Mouse (Mus musculus) G1E (cell line): ENCODE measurements around the gene Nkd2. TPM values are rescaled to one million over a fixed set of nuclear protein-coding genes. Genes with fewer than 3 reads are reported as not detected.

Experiments
- ATAC-seq: 2 replicates; pipeline ENCODE4 v1.8.0; 2016; ENCODE audit warnings: mild to moderate bottlenecking; ENCODE audit not compliant: insufficient number of reproducible peaks, poor library complexity, low FRiP score, severe bottlenecking; ENCODE audit errors: extremely low read depth
- DNase-seq: peaks from one replicate; pipeline ENCODE4 v3.0.0; 2012; ENCODE audit warnings: low spot score
- H3K27me3 ChIP-seq: 2 replicates; pipeline ENCODE4 v1.6.1; 2012; ENCODE audit warnings: mild to moderate bottlenecking, low read length, inconsistent platforms; ENCODE audit not compliant: insufficient read depth
- H3K36me3 ChIP-seq: replicated peaks from 2 replicates; pipeline ENCODE3; 2012; ENCODE audit warnings: mild to moderate bottlenecking, inconsistent platforms
- H3K4me1 ChIP-seq: 2 replicates; pipeline ENCODE4 v1.6.1; 2012; ENCODE audit warnings: low read depth, low read length, inconsistent platforms, mixed read lengths; ENCODE audit not compliant: insufficient read depth
- H3K4me3 ChIP-seq: 2 replicates; pipeline ENCODE4 v1.5.1; 2012; ENCODE audit warnings: low read depth, mild to moderate bottlenecking, inconsistent platforms, low read length, moderate library complexity, mixed read lengths
- H3K9me3 ChIP-seq: replicated peaks from 2 replicates; pipeline ENCODE4 v1.6.1; 2012; ENCODE audit warnings: inconsistent platforms
- CTCF ChIP-seq: IDR thresholded peaks from 2 replicates; pipeline ENCODE4 v1.5.1; 2012; ENCODE audit warnings: low read depth, low read length, inconsistent platforms, mixed read lengths
- GATA1 ChIP-seq: IDR thresholded peaks from 2 replicates; pipeline ENCODE4 v1.6.1; 2012; ENCODE audit warnings: borderline replicate concordance, low read length, inconsistent platforms, mixed read lengths
- GATA2 ChIP-seq: IDR thresholded peaks from 2 replicates; pipeline ENCODE4 v1.6.1; 2012; ENCODE audit warnings: low read depth, low read length, inconsistent platforms, borderline replicate concordance
- POLR2AphosphoS5 ChIP-seq: IDR thresholded peaks from 2 replicates; pipeline ENCODE4 v1.6.1; 2012; ENCODE audit warnings: low read depth, low read length, inconsistent platforms; ENCODE audit not compliant: insufficient replicate concordance
- TAL1 ChIP-seq: conservative IDR thresholded peaks from 2 replicates; pipeline ENCODE4 v1.6.1; 2012; ENCODE audit warnings: low read depth, low read length, inconsistent platforms, mixed read lengths
- polyA plus RNA-seq: library from polyadenylated mRNA; stranded (reverse); fragments of >175 nt; gene quantifications from 2 replicates; pipeline ENCODE4 v1.2.3, GENCODE M21; 2012
- total RNA-seq, 2 experiments: library from RNA; stranded (forward) in 1 of 2; stranded (reverse) in 1 of 2; fragments of 200-1000 nt in 1 of 2; fragments of >200 nt in 1 of 2; fragmentation: Nextera tagmentation in 1 of 2; gene quantifications; 2 replicates each; pipeline ENCODE4 v1.2.3; 2014 to 2017

Gene Nkd2
- total and polyA plus RNA-seq, 3 experiments, result 0.27 TPM; not detected in 2

GRCm38 (mm10) chr13:73837708-73838107, 9.7 kb downstream of the Nkd2 start:
- TF ChIP-seq POLR2AphosphoS5 (no peak), GATA2 (no peak), CTCF (no peak), TAL1 (no peak), GATA1 (no peak)
- H3K36me3 ChIP-seq, result no peaks in the 10 kb centered on the region
- no peak for DNase-seq
- no peaks in the 10 kb centered on the region for H3K4me1 ChIP-seq
- ATAC-seq, result no peak
- no peaks in the 10 kb centered on the region for H3K9me3 ChIP-seq
- peaks cover 14% of the 10 kb centered on the region; the same call in 1 of the 2 replicates for H3K27me3 ChIP-seq
- no peak overlapping the region for H3K4me3 ChIP-seq

GRCm38 (mm10) chr13:73836491-73836890, 10.9 kb downstream of the Nkd2 start:
- DNase-seq (no peak), ATAC-seq (no peak)
- H3K4me1 ChIP-seq, result no peaks in the 10 kb centered on the region
- no peak for TF ChIP-seq CTCF
- TF ChIP-seq TAL1, result no peak
- no peak for TF ChIP-seq GATA2
- no peak for TF ChIP-seq POLR2AphosphoS5
- no peak overlapping the region for H3K4me3 ChIP-seq
- no peaks in the 10 kb centered on the region for H3K36me3 ChIP-seq
- H3K27me3 ChIP-seq, result peaks cover 13% of the 10 kb centered on the region; the same call in 1 of the 2 replicates
- no peaks in the 10 kb centered on the region for H3K9me3 ChIP-seq

GRCm38 (mm10) chr13:73835791-73836190, 11.6 kb downstream of the Nkd2 start:
- Histone ChIP-seq H3K9me3 (no peaks in the 10 kb centered on the region), H3K27me3 (peaks cover 13% of the 10 kb centered on the region; the same call in 1 of the 2 replicates), H3K4me3 (no peak overlapping the region), H3K4me1 (no peaks in the 10 kb centered on the region), H3K36me3 (no peaks in the 10 kb centered on the region)
- DNase-seq, result no peak
- no peak for TF ChIP-seq TAL1
- no peak for TF ChIP-seq CTCF
- no peak for TF ChIP-seq POLR2AphosphoS5
- no peak for TF ChIP-seq GATA2
- TF ChIP-seq GATA1, result no peak
- no peak for ATAC-seq

DNA sequence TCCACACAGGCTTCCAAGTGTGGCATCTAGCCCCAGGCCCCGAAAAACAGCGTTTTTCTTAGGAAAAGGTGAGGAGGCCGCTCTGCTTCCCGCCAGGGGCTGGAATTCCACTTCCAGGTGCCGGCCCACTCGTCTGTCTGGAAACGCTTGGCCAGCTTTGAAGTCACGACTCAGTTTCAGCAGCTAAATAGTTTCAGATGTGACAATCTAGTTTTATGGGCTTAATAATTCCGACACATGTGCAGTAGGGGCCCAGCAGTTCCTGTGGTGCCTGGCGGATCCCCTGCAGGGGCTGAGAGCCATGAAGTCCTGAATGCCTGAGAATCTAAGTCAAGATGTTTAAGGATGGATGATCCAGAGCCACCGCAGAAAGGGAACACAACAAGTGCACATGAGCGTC, 13.6 kb downstream of the Nkd2 start:
- ATAC-seq (no peak), DNase-seq (no peak)
- Histone ChIP-seq H3K9me3 (no peaks in the 10 kb centered on the region), H3K4me1 (no peaks in the 10 kb centered on the region), H3K27me3 (peaks cover 15% of the 10 kb centered on the region; the same call in 1 of the 2 replicates), H3K36me3 (no peaks in the 10 kb centered on the region), H3K4me3 (no peak overlapping the region)
- TF ChIP-seq GATA2, result no peak
- no peak for TF ChIP-seq TAL1
- no peak for TF ChIP-seq CTCF
- TF ChIP-seq GATA1, result no peak
- no peak for TF ChIP-seq POLR2AphosphoS5

GRCm38 (mm10) chr13:73831486-73831885, 15.9 kb downstream of the Nkd2 start:
- H3K36me3 ChIP-seq, result no peaks in the 10 kb centered on the region
- H3K4me3 ChIP-seq, result no peak overlapping the region
- H3K27me3 ChIP-seq, result peaks cover 16% of the 10 kb centered on the region; the same call in 1 of the 2 replicates
- no peaks in the 10 kb centered on the region for H3K4me1 ChIP-seq
- ATAC-seq (no peak), DNase-seq (peak; percentile 14)
- TF ChIP-seq CTCF (peak; percentile 81), GATA1 (no peak)
- no peaks in the 10 kb centered on the region for H3K9me3 ChIP-seq

GRCm38 (mm10) chr13:73827243-73827642, 20.2 kb downstream of the Nkd2 start:
- Histone ChIP-seq H3K4me1 (no peaks in the 10 kb centered on the region), H3K4me3 (no peak overlapping the region), H3K36me3 (no peaks in the 10 kb centered on the region), H3K27me3 (peaks cover 4% of the 10 kb centered on the region; the same call in 1 of the 2 replicates), H3K9me3 (no peaks in the 10 kb centered on the region)
- ATAC-seq (no peak), DNase-seq (no peak)
- TF ChIP-seq GATA1 (no peak), CTCF (no peak), GATA2 (no peak), TAL1 (no peak), POLR2AphosphoS5 (no peak)

- DNase-seq, result no peak
- Histone ChIP-seq H3K27me3 (peaks cover under 1% of the 10 kb centered on the region; the same call in 1 of the 2 replicates), H3K9me3 (no peaks in the 10 kb centered on the region), H3K4me1 (no peaks in the 10 kb centered on the region), H3K4me3 (no peak overlapping the region), H3K36me3 (no peaks in the 10 kb centered on the region)
- TF ChIP-seq TAL1 (no peak), CTCF (no peak), GATA1 (no peak), GATA2 (no peak), POLR2AphosphoS5 (no peak)
- ATAC-seq, result no peak
Observed at GRCm38 (mm10) chr13:73823711-73824110, 23.7 kb downstream of the Nkd2 start.
